Mouse (Mus musculus) lung, adult 18-20 months (tissue): ENCODE results near the gene 4921507P07Rik.
"Not testable (repeated sequence)": the region's sequence is repeated elsewhere in the genome, so short reads cannot be mapped to it uniquely, and the experiment has no call there.

Experiments
- DNase-seq, 2 experiments: peaks; one replicate each; pipeline ENCODE4 v3.0.0; 2022; ENCODE audit warnings: mixed read lengths in 2 of 2

4921507P07Rik gene

DNA sequence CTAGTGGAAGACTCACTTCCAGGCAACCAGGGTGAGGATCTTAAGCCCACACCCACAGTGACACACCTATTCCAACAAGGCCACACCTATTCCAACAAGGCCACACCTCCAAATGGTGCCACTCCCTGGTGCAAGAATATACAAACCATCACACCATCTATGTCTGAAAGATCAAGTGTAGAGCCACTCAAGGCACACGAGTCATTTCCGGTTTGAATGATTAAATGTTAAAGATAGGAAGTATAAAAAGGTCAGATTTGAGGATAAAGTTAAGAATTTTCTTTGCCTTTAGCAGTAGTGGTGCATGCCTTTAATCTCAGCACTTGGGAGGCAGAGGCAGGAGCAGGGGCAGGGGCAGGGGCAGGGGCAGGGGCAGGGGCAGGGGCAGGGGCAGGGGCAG, 42.2 kb downstream of the 4921507P07Rik start:
- not testable (repeated sequence) for DNase-seq

DNA sequence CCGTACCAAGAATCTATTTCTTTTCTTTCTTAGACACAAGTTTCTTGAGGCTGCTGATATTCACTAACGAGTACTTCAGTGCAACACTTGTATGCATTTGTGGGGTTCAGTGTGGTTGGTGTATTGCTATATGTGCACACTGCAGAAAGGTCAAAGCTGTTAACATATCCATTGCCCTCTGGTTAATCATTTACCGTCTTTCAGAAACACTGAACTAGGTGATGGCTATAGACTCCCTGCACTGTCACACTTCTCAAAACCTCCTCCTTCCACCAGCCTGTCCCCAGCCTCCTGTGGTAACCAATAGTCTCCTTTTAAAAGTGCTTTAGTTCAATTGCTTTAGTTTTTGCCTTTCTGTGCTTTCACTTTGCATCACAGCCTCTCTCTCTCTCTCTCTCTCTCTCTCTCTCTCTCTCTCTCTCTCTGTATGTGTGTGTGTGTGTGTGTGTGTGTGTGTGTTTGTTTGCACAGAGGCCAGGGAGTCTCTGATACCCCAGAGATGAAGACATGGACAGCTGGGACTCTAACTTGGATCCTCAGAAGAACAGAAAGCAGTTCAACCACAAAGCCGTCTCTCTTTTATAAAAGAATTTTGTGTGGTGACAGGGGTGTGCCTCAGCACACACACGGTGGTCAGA, 43.4 kb downstream of the 4921507P07Rik start:
- DNase-seq, result no peak

DNA sequence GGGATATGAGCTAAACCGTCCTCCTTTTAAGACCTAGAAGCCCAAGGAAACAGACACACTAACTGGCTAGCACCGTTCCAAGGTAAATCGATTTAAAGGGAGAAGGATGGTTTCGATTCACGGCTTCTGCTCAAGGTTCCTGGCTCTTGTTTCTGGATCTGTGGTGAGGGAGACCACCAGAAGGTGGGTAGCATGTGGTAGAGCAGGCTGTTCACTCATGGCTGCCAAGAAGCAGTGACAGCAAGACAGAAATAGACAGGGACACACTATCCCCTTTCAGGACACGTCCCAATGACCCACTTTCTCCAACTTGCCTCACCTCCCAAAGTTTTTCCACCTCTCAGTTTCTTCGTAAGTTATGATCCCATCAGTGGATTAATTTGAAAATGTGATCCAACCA, 46.6 kb downstream of the 4921507P07Rik start:
- no peak for DNase-seq

DNA sequence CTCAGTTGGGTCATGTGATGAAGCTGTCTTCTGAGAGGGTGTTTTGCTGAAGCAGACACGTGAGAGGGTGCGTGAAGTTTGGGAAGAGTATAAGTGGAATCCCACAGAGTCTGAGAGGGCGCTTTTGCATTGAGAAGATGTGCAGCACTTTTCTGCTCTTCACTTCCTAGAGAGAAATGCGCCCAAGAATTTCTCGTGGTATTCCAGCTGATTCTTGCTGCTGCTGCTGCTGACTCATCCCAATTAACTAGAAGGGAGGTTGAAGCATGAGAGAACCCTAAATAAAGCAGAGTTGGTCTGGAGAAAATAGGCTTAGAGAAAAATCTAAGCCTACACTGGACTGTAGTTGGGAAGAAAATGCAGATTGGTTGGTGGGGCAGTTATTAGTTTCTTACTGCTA, 47.4 kb downstream of the 4921507P07Rik start:
- DNase-seq, result no peak

DNA sequence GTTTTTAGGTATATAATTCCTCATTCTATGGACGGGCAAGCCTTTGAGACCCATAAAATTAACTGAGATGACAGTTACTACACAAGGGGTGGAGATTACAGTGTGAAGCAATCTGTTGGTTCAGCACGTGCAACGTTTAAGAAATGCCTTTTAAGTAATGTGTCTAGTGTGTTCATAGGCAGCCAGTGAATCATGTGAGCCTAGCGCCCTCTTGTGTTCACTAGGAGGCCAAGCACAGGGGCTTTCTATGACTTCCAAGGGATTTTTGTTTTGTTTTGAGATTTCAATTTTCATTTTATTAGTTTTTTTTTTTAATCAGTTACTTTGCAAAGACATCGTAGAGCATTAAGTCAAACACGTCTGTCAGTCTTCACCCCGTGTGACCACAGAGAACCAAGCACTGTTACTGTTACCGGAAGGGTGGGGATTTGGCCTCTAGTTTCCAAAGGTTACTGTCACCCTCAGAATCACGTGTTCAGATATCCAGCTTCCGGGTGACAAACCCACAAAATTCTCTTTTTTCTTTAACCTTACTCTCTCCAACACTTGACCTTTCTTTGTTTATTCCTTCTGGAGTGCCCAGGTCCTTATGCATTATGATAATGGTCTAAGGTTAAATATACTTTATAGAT, 50.9 kb downstream of the 4921507P07Rik start:
- peak; percentile 25 to 41 for DNase-seq

DNA sequence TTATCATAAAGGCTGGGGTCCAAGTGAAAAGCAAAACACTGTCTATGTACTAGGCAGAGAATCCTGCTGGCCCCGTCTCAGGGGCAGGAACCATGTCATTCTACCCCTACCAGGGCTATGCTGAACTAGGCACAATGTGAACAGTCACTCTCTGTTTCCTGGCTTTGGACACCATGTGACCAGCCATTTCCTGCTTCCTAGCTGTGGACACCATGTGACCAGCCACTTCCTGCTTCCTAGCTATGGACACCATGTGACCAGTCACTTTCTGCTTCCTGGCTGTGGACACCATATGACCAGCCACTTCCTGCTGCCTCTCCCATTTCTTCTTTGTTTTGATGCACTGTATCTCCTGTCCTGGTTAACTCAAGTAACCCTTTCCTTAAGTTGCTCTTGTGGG, 53.9 kb downstream of the 4921507P07Rik start:
- no peak for DNase-seq

DNA sequence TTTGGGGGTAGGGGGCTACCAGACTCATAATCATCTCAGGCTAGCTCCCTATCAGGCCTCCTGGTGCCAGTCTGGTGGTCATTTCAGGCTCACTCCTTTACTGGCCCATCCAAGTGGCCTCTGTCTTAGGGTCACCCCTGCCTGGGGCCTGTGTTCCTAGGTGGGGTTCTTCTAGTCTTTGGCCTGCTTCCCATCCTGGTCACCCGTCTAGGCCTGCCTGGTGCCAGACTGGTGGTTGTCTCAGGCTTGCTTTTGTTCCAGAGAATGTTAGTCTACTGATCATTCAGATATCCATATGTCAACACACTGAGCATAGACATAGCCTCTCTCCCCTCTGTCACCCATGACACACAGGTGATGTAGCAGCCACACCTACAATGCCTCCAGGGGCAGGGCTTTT, 56.8 kb downstream of the 4921507P07Rik start:
- no peak for DNase-seq

DNA sequence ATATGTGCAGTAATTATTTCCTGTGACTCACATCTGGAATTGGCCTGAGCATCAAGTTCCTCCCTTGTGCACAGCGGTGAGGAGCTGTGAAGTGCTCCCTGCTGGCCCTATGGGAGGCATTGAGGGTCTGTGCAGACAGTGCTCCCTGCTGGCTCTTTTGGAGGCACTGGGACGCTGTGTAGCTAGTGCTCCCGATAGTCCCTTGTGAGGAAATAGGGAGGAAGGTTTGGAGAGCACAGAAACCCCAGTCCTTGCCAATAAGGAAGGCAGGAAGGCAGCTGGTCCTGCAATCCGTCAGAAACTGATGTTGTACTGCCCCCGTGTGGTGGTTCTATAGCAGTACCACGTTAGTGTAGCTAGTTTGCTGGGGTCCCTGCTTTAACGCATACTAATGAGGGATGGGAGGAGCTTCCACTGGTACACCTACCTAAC, 60.0 kb downstream of the 4921507P07Rik start:
- peak; percentile 41 to 58 for DNase-seq

DNA sequence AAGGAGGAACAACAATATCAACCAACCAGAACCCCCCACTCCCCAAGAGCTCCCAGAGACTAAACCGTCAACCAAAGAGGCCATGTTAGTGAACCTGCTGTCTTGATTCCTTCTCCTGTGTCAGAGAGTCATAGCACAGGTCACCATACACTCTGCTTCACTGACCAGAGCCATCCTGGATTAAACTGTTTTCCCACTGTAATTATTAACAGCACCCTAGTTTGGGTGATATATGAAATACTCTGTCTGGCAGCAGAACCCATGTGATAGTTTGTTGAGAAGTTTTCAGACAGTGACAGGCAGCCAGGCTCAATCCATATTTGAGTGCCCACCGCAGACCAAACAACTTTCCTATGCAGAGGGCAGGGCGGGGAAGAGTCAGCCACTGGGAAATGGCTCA, 61.1 kb downstream of the 4921507P07Rik start:
- no peak for DNase-seq

DNA sequence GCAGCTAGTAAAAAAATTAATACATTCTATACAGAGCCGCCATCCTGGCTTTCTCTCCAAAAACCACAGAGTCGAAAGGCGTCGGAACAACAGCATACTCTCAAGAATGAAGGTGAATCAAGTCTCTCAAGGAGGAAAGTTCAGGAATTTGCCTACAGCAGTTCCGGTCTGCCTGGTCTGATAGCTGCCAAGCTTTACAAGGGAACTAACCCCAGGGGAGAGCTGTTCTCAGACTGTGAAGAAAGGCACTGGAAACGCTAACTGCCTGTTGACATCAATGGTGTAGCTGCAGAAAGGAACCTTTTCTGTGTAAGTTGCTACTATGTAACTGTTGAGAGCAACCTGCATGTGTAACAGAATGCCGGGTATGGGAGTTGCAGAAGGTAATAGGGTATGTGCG, 64.5 kb downstream of the 4921507P07Rik start:
- no peak for DNase-seq

DNA sequence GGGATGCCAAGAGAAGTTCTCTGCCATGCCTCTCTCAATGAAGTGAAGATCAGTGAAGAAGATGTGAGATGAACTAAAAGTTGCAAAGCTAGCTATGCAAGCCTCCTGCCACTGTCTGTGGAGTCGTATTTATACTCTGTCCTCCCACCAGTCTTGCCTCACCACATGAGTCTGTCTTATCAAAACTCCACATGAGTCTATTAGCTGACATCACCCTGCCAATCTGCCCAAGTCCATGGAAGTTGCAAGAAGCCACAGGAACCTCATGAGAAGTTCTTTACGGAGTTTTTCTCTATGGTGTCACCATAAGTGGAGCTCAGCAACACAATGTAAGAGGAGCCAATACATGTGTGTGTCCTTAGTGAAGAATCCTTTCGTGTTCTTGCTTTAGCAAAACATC, 65.4 kb downstream of the 4921507P07Rik start:
- no peak for DNase-seq

DNA sequence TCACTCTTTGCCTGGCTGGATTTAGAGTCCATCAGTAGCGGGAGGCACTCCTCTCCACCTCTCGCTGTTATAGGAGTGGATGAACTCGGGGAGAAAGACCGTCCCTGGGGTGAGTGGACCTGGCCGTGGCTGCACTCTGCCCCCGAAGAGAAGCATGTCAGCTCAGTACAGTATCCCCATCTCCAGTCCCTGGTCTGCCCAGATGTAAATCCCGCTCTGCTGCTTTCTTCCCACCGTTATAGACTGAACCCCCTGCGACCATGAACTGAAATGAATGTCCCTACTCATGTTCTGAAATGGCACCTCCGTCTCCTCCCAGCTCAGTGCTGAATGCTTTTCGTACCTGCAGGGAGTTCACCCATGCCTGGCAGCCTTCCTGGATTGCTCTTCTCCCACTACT, 67.2 kb downstream of the 4921507P07Rik start:
- no peak for DNase-seq

DNA sequence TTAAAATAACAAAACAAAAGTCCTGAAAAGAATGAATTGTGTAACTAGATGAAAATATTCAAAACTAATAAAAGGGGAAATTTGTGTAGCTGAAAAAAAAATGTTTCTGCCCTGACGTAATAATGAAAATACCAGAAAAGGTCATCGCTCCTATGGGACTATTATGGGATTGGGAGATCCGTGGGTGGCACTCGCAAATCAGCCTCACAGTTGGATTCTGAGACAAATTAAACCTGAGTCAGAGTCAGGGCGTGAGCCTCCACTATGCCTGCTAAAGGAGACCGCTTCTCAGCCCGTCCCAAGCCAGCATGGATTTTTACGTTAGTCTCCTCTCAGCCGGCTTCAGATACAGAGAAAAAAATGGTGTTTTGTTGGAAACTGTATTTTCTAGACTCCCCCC, 69.0 kb downstream of the 4921507P07Rik start:
- no peak for DNase-seq

DNA sequence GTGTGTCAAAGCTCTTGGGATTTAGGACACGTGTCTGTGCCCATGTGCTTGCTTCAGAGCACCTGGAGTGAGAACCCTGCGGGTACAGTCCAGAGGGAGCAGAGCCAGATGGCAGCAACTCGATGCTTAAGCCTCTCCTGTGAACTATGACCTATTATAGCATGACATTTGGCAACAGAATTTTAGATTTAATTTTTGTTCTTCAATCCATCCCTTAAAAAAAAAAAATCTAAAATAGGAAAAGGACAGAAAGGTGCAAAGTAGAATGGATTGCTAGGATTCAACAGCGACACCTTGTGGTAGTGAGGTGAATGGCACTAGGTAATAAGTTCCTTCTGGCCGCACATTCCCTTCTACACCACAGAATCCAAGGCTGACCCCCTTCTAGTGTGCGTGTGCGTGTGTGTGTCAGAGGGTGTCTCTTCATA, 69.8 kb downstream of the 4921507P07Rik start:
- peak; percentile 33 to 62 for DNase-seq

DNA sequence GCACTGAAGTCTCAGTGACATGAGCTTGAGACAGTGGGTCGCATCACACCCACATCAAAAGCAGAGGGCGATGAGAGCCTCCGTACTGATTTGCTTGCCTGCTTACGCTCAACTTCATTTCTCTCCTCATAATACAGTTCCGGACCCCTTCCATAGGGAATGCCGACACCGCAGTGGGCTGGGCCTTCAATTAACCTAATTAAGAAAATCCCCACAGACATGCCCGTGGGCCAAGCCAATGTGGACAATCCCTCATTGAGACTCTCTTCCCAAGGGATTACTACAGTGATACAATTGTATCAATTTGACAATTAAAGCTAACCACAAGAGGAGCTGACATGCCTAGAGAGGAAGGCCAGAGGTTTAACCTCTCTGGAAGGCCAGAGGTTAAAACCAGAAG, 70.6 kb downstream of the 4921507P07Rik start:
- DNase-seq, result no peak

DNA sequence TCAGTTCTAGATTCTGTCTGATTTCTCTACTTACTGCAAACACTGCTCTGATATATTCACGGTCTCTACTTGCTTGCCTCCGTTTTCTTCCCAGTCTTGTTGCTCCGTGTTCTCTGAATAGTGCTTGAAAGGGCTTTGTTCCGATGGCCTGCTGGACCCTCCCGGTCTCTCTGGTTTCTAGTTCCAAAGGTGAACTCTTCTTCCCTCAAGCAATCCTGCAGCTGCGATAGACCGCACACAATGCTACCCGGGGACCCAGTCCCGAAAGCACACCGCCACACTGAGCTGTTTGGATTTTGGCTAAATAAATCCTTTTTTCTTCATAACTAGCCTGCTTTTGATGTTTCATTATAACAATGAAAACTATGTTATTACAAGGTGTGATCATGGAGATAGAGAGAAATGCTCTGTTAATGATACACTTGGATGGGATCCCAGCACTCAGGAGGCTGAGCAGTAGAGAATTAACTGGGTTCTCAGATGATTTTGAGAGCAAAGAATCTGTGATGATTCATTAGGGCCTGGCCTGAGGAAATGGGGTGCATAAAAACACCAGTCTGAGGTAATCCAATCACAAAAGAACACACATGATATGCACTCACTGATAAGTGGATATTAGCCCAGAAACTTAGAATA, 72.1 kb downstream of the 4921507P07Rik start:
- DNase-seq, result no peak
